Mouse (Mus musculus): ENCODE data around the gene Cnot2. TPM values are rescaled to one million over a fixed set of nuclear protein-coding genes. Genes with fewer than 3 reads are reported as not detected.

Cnot2 gene
- polyA plus RNA-seq, 1 experiment from 2014 or later, result 121 TPM

DNA sequence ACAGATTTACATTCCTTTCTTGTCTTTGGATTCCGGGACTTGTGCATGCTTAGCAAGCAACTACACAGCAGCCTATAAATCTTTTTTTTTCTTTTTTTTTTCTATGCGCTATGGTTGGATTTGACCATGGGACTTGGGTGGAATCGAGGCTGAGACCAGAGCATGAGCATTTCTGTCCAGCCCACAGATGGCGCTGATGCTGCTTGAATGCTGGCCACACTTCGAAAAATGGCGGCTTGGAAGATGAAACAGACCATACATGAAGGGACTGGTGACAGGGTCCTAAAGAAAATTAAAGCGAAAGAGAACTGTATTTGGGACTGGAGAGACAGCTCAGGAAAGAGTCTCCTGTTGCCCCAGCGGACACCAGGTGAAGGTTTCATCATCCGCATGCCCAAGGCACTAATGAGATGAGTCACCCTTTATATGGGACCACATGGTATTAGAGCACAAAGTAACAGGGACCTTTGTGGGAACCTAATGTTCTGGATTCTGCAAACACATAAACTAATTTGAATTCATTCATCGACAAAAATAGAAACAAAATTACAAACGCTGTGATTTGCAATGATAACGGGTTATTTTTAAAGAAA is 117.5 kb downstream of the Cnot2 start:
- Histone ChIP-seq H3K9me3 (ENCODE audit: control insufficient read depth, low read length) (no peaks in the 10 kb centered on the region), H3K27me3 (ENCODE audit: control insufficient read depth, insufficient read depth, low read length) (no peaks in the 10 kb centered on the region), H3K27ac (ENCODE audit: low read depth, low read length) (no peak overlapping the region), H3K4me2 (replicated peaks; ENCODE audit: low read depth, low read length) (no peak overlapping the region), H3K9ac (ENCODE audit: low read depth, low read length) (no peak overlapping the region), H3K4me3 (ENCODE audit: low read length) (no peak overlapping the region), H3K36me3 (ENCODE audit: control insufficient read depth, insufficient read depth, low read length) (no peaks in the 10 kb centered on the region), H3K4me1 (ENCODE audit: control insufficient read depth, insufficient read depth, low read length) (no peaks in the 10 kb centered on the region)
- ATAC-seq (ENCODE audit: low FRiP score, low TSS enrichment), result no peak
- 94% methylated on average over 12 of the region's 12 CpGs for WGBS

DNA sequence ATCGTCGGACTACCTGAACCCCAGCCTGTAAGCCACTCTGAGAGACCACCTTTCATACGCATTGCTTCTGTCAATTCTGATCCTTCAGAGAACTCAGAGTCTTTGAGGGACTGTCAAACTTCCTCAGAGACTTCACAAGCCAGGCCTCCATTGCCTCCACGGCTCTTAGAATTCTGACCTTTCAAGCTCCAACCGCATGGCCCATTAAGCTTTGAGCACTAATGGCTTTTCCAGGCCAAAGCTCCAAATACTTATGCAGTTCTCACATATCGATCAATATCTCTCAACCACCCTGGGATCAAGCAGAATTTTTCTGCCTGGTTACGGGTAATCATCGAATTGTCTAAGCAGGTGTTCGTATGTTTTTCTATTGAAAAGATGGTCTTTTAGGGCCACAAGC is 119.9 kb downstream of the Cnot2 start:
- no peaks in the 10 kb centered on the region for H3K36me3 ChIP-seq (ENCODE audit: control insufficient read depth, insufficient read depth, low read length)
- ATAC-seq (ENCODE audit: low FRiP score, low TSS enrichment), result peak; percentile 55; the same call in 1 of the 2 replicates
- no peaks in the 10 kb centered on the region for H3K27me3 ChIP-seq (ENCODE audit: control insufficient read depth, insufficient read depth, low read length)
- H3K27ac ChIP-seq (ENCODE audit: low read depth, low read length), result no peak overlapping the region
- H3K4me2 ChIP-seq (replicated peaks; ENCODE audit: low read depth, low read length), result no peak overlapping the region
- 57% methylated on average over 9 of the region's 9 CpGs for WGBS
- H3K9ac ChIP-seq (ENCODE audit: low read depth, low read length), result no peak overlapping the region
- H3K4me3 ChIP-seq (ENCODE audit: low read length), result no peak overlapping the region
- H3K9me3 ChIP-seq (ENCODE audit: control insufficient read depth, low read length), result no peaks in the 10 kb centered on the region
- H3K4me1 ChIP-seq (ENCODE audit: control insufficient read depth, insufficient read depth, low read length), result no peaks in the 10 kb centered on the region

DNA sequence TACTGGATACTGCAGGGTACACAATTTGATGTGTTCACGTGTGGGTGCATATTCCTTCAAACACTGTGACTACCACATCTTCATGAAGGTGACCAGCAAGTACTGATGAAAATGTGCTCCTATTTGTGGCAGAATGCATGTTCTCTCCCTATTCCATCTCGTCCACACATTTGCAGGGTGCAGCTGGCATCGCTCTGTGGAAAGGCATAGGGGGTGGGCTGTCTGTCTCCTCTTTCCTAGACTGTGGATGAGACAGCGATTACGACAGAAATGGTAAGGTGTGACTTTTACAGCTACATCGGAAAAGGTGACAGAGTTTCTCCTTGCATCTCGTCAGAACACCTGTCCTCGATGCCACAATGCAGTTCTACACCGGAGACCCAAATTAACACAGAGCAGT is 122.5 kb downstream of the Cnot2 start:
- Histone ChIP-seq H3K9me3 (ENCODE audit: control insufficient read depth, low read length) (no peaks in the 10 kb centered on the region), H3K4me2 (replicated peaks; ENCODE audit: low read depth, low read length) (no peak overlapping the region), H3K36me3 (ENCODE audit: control insufficient read depth, insufficient read depth, low read length) (no peaks in the 10 kb centered on the region), H3K27me3 (ENCODE audit: control insufficient read depth, insufficient read depth, low read length) (no peaks in the 10 kb centered on the region), H3K27ac (ENCODE audit: low read depth, low read length) (no peak overlapping the region), H3K4me1 (ENCODE audit: control insufficient read depth, insufficient read depth, low read length) (no peaks in the 10 kb centered on the region), H3K9ac (ENCODE audit: low read depth, low read length) (no peak overlapping the region), H3K4me3 (ENCODE audit: low read length) (no peak overlapping the region)
- ATAC-seq (ENCODE audit: low FRiP score, low TSS enrichment), result no peak
- WGBS, result 88% methylated on average over 9 of the region's 9 CpGs

GRCm38 (mm10) chr10:116452771-116453170 is 128.5 kb downstream of the Cnot2 start:
- no peak for ATAC-seq (ENCODE audit: low FRiP score, low TSS enrichment)
- WGBS, result 93% methylated on average over 7 of the region's 7 CpGs
- Histone ChIP-seq H3K36me3 (ENCODE audit: control insufficient read depth, insufficient read depth, low read length) (no peaks in the 10 kb centered on the region), H3K4me2 (replicated peaks; ENCODE audit: low read depth, low read length) (no peak overlapping the region), H3K4me1 (ENCODE audit: control insufficient read depth, insufficient read depth, low read length) (0 out of 2 replicates have a peak, but pooled peaks cover 4% of the 10 kb centered on the region), H3K4me3 (ENCODE audit: low read length) (no peak overlapping the region), H3K27ac (ENCODE audit: low read depth, low read length) (no peak overlapping the region), H3K9ac (ENCODE audit: low read depth, low read length) (no peak overlapping the region), H3K27me3 (ENCODE audit: control insufficient read depth, insufficient read depth, low read length) (no peaks in the 10 kb centered on the region), H3K9me3 (ENCODE audit: control insufficient read depth, low read length) (peaks cover 4% of the 10 kb centered on the region; the same call in 1 of the 2 replicates)

GRCm38 (mm10) chr10:116450621-116451020 is 130.7 kb downstream of the Cnot2 start:
- H3K36me3 ChIP-seq (ENCODE audit: control insufficient read depth, insufficient read depth, low read length), result no peaks in the 10 kb centered on the region
- no peaks in the 10 kb centered on the region for H3K27me3 ChIP-seq (ENCODE audit: control insufficient read depth, insufficient read depth, low read length)
- 48% methylated on average over 9 of the region's 9 CpGs for WGBS
- H3K4me3 ChIP-seq (ENCODE audit: low read length), result no peak overlapping the region
- H3K4me1 ChIP-seq (ENCODE audit: control insufficient read depth, insufficient read depth, low read length), result 0 out of 2 replicates have a peak, but pooled peaks cover 4% of the 10 kb centered on the region
- ATAC-seq (ENCODE audit: low FRiP score, low TSS enrichment), result 0 out of 2 replicates have a peak, but pooled peaks have one; percentile 32
- no peak overlapping the region for H3K9ac ChIP-seq (ENCODE audit: low read depth, low read length)
- peaks cover 4% of the 10 kb centered on the region; the same call in 1 of the 2 replicates for H3K9me3 ChIP-seq (ENCODE audit: control insufficient read depth, low read length)
- H3K27ac ChIP-seq (ENCODE audit: low read depth, low read length), result no peak overlapping the region
- H3K4me2 ChIP-seq (replicated peaks; ENCODE audit: low read depth, low read length), result no peak overlapping the region

DNA sequence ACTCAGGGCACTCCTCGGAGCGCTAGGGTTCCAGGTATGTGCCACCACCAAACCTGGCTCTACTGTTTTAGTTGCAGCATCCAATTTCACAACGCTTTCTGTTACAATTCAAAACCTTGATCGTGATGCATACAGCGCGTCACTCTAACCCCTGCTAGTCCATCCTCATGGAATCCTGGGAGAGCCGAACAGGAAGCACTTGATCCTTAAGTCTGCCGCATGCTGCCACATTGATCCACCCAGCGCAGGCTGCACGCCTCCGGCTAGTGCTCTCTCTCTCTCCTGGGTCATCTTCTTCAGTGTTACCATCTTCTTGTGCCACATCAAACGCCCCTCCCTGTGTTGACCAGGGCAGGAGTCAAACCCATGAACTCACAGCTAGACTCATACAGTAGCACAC is 133.1 kb downstream of the Cnot2 start:
- Histone ChIP-seq H3K27me3 (ENCODE audit: control insufficient read depth, insufficient read depth, low read length) (no peaks in the 10 kb centered on the region), H3K4me2 (replicated peaks; ENCODE audit: low read depth, low read length) (no peak overlapping the region), H3K27ac (ENCODE audit: low read depth, low read length) (no peak overlapping the region), H3K4me1 (ENCODE audit: control insufficient read depth, insufficient read depth, low read length) (0 out of 2 replicates have a peak, but pooled peaks cover 4% of the 10 kb centered on the region), H3K4me3 (ENCODE audit: low read length) (no peak overlapping the region), H3K36me3 (ENCODE audit: control insufficient read depth, insufficient read depth, low read length) (no peaks in the 10 kb centered on the region), H3K9ac (ENCODE audit: low read depth, low read length) (no peak overlapping the region), H3K9me3 (ENCODE audit: control insufficient read depth, low read length) (peaks cover 4% of the 10 kb centered on the region; the same call in 1 of the 2 replicates)
- ATAC-seq (ENCODE audit: low FRiP score, low TSS enrichment), result no peak
- WGBS, result 91% methylated on average over 12 of the region's 12 CpGs

DNA sequence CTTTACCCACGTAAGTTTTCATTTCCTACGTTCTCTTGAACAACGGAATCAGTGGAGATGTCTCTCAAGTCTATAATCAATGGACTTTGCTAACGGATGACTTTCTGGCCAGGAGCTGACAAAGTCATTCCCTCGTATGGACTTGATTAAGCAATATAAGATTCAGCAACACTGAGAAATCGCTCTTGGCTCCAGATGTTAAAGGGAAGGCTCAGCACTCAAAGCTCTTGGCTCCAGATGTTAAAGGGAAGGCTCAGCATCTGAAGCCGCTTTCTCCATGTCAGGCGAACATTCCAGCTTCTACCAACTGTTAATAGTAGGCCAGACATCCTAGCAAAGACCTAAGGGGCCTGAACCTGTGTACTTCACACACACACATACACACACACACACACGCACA is 134.1 kb downstream of the Cnot2 start:
- no peak overlapping the region for H3K4me2 ChIP-seq (replicated peaks; ENCODE audit: low read depth, low read length)
- 91% methylated on average over 9 of the region's 9 CpGs for WGBS

GRCm38 (mm10) chr10:116446040-116446439 is 135.3 kb downstream of the Cnot2 start:
- H3K27me3 ChIP-seq (ENCODE audit: control insufficient read depth, insufficient read depth, low read length), result no peaks in the 10 kb centered on the region
- H3K4me3 ChIP-seq (ENCODE audit: low read length), result no peak overlapping the region
- no peak overlapping the region for H3K27ac ChIP-seq (ENCODE audit: low read depth, low read length)
- H3K4me2 ChIP-seq (replicated peaks; ENCODE audit: low read depth, low read length), result no peak overlapping the region
- ATAC-seq (ENCODE audit: low FRiP score, low TSS enrichment), result no peak
- no peak overlapping the region for H3K9ac ChIP-seq (ENCODE audit: low read depth, low read length)
- H3K36me3 ChIP-seq (ENCODE audit: control insufficient read depth, insufficient read depth, low read length), result no peaks in the 10 kb centered on the region
- WGBS, result 95% methylated on average over 10 of the region's 12 CpGs
- no peaks in the 10 kb centered on the region for H3K9me3 ChIP-seq (ENCODE audit: control insufficient read depth, low read length)
- 0 out of 2 replicates have a peak, but pooled peaks cover 4% of the 10 kb centered on the region for H3K4me1 ChIP-seq (ENCODE audit: control insufficient read depth, insufficient read depth, low read length)

More for the DNA sequence above, 134.1 kb downstream of the Cnot2 start:
- Histone ChIP-seq H3K4me1 (ENCODE audit: control insufficient read depth, insufficient read depth, low read length) (0 out of 2 replicates have a peak, but pooled peaks cover 4% of the 10 kb centered on the region), H3K4me3 (ENCODE audit: low read length) (no peak overlapping the region), H3K9ac (ENCODE audit: low read depth, low read length) (no peak overlapping the region), H3K9me3 (ENCODE audit: control insufficient read depth, low read length) (no peaks in the 10 kb centered on the region), H3K27ac (ENCODE audit: low read depth, low read length) (no peak overlapping the region), H3K27me3 (ENCODE audit: control insufficient read depth, insufficient read depth, low read length) (no peaks in the 10 kb centered on the region), H3K36me3 (ENCODE audit: control insufficient read depth, insufficient read depth, low read length) (no peaks in the 10 kb centered on the region)
- no peak for ATAC-seq (ENCODE audit: low FRiP score, low TSS enrichment)

DNA sequence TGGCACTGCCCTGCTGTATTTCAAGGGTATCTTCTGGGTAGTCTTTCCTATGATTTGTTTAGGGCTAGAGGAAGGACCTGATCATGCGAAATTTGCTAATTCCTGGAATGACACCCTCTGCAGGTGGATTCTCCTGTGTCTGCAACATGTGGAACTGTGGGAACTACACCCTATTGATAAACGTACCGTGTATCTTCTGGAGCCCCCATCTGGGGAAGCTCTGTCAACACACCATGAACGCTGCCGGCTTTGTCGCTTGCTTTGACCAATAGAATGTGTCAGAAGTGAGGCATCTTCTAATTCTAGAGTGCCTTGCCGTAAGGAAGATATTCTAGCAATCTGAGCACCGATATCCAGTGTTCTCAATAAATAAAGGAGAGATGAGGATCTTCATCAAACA is 136.5 kb downstream of the Cnot2 start:
- WGBS, result 96% methylated on average over 8 of the region's 8 CpGs
- no peaks in the 10 kb centered on the region for H3K27me3 ChIP-seq (ENCODE audit: control insufficient read depth, insufficient read depth, low read length)
- no peak overlapping the region for H3K27ac ChIP-seq (ENCODE audit: low read depth, low read length)
- no peak overlapping the region for H3K4me3 ChIP-seq (ENCODE audit: low read length)
- no peak for ATAC-seq (ENCODE audit: low FRiP score, low TSS enrichment)
- no peaks in the 10 kb centered on the region for H3K9me3 ChIP-seq (ENCODE audit: control insufficient read depth, low read length)
- no peak overlapping the region for H3K4me2 ChIP-seq (replicated peaks; ENCODE audit: low read depth, low read length)
- no peak overlapping the region for H3K9ac ChIP-seq (ENCODE audit: low read depth, low read length)
- H3K36me3 ChIP-seq (ENCODE audit: control insufficient read depth, insufficient read depth, low read length), result no peaks in the 10 kb centered on the region
- no peaks in the 10 kb centered on the region for H3K4me1 ChIP-seq (ENCODE audit: control insufficient read depth, insufficient read depth, low read length)
